Mouse (Mus musculus): ENCODE measurements at regions not wholly inside any gene's neighbourhood (a gene's known extent, or its start where the extent isn't known, plus 50 kb on each side); places are given as distances from the start of the nearest gene placed in this dataset.

DNA sequence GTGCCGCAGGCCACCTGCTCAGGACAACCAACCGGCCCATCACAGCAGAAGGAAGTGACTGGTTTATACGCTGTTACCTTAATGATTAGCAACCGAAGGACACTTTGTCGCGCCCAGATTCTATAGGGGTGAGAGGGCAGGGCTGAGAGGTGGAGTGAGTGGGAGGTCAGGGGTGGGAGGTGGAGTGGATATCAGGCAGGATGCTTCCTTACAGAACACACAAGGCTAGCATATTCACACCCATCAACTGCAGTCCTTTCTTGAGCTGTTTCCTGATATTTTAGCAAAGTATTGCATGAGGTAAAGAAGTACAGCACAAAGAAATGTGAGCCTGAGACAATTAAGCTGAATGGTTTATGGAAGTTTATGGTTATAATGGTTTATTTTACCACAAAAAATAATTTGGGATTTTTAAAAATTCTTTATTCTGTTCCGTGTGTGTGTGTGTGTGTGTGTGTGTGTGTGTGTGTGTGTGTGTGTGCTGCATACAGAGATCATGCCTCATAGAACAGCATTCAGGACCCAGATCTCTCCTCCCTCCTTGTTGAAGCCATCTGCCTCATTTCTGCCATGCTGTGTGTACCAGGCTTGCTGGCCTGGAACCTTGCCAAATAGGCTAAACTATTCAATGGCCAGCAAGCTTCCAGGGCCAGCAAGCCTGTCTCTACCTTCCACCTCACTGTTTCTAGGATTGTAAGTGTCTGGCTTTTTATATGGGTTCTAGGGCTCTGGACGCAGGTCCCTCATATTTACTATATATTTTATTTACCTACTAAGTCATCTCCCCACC lies 190.5 kb downstream of the Prkcq start:
- no peak for DNase-seq

DNA sequence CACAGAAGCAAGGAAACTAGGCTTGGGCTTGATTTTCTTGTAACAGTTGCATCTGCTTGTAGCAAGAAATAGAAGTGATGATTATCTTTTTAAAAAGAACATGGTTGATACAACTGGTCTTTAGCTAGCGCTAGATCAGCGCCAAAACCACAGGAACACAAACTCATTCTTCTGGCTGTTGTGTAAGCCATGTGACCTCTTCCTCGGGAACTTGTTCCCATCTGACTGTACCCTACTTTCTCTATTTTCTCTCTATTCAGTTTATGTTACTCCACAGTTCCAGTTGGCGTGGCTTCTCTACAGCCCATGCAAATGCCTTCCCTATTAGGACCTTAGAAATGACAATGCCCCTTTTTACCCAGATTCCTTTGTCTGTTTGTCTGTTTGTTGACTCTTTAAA lies 187.4 kb downstream of the Prkcq start:
- DNase-seq: no peak

GRCm38 (mm10) chr2:11356714-11357113 lies 184.8 kb downstream of the Prkcq start:
- no peak for DNase-seq

GRCm38 (mm10) chr2:11355594-11355993 lies 183.7 kb downstream of the Prkcq start:
- no peak for DNase-seq

Data from layer of hippocampus, postnatal 36 days (tissue).